Mouse (Mus musculus): ENCODE data around the gene Tuba4a. TPM values are rescaled to one million over a fixed set of nuclear protein-coding genes. Genes with fewer than 3 reads are reported as not detected.

The Tuba4a gene
- 9.4 and 11.9 TPM in 2 replicates for polyA plus RNA-seq (2016; fragmentation: Nextera tagmentation; extraction: Ambion mirVana)

DNA sequence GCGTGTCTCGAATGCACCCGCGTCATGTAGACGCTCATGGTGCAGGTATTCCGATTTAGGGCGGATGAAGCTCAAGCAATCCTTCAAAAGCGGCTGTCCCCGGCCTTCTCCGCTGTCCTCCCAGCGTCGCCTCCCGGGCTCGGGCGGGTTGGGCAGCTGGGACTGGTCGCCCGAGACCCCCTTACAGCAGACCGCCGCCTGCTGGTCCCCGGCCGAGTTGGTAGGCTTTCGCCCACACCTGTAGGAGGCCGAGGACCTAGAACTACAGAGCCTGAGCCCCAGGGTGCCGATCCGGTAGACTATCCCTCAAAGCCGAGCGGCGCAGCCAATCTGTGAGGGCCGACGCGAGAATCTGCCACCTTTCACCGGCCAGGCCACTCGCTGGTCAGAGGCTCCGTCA lies at the start of gene Tuba4a:
Gene Tuba4a, minus strand, starts transcription at position 335 of the 400 bp plus-strand sequence.
- Histone ChIP-seq H3K4me1 (peaks cover 18% of the 10 kb centered on the region), H3K36me3 (peaks cover 13% of the 10 kb centered on the region), H3K27me3 (replicated peaks) (peaks cover 73% of the 10 kb centered on the region), H3K9me3 (no peaks in the 10 kb centered on the region), H3K9ac (peak within 1 kb of the TSS; percentile 49), H3K4me3 (peak within 1 kb of the TSS; percentile 45), H3K27ac (no peak within 1 kb of the TSS), H3K4me2 (replicated peaks) (peak within 1 kb of the TSS; percentile 87)
- ATAC-seq (ENCODE audit: low FRiP score, low read depth), result peak; percentile 41; the same call in 1 of the 2 replicates
- WGBS, result under 1% methylated on average over 34 of the region's 34 CpGs

DNA sequence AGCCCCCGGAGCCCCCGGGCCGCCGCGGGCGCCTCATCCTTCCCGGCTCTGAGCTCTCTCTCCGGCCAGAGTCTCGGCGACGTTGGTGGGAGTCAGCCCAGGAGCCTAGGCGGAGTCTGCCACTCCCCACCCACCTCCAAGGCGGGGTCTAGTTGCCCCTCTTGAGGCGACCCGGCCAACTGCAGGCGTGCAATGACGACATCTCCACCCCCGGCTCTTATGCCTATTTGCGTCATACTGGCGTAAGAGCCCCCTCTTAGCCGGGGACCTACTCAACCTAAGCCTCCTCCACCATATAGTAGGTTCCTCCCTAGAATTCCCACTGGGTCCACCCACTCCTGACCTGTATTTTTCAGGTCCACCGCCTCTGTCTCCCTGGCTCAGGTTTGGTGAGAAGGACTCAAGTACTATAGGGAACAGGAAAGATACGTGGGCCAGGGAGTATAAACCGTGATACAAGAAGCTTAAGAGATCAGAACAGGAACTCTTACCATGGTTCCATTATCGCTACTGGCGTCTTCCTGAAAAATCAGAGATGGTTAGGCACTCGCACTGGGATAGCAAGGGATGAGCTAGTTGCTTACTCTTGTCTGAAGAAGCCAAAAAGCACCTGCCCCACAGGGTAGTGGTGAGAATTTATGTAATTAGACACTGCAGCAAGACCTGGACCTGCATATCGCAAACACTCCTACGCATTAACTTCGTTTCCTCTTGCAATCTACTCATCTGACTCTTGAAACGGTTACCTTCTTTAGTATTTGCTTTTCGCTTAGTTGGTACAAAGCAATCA lies 44.6 kb upstream of the Tuba4a start, which contains the start of gene Ptprn:
Gene Ptprn, minus strand, starts transcription at position 412 of the 790 bp plus-strand sequence.
- Histone ChIP-seq H3K9me3 (no peaks in the 10 kb centered on the region), H3K9ac (peak within 1 kb of the TSS; percentile 55), H3K27ac (no peak within 1 kb of the TSS), H3K4me1 (no peaks in the 10 kb centered on the region; the same call in 1 of the 2 replicates), H3K4me3 (peak within 1 kb of the TSS; percentile 43), H3K27me3 (replicated peaks) (peaks cover 54% of the 10 kb centered on the region), H3K36me3 (no peaks in the 10 kb centered on the region), H3K4me2 (replicated peaks) (peak within 1 kb of the TSS; percentile 68)
- 12% methylated on average over 32 of the region's 32 CpGs for WGBS
- ATAC-seq (ENCODE audit: low FRiP score, low read depth), result peak; percentile 72

DNA sequence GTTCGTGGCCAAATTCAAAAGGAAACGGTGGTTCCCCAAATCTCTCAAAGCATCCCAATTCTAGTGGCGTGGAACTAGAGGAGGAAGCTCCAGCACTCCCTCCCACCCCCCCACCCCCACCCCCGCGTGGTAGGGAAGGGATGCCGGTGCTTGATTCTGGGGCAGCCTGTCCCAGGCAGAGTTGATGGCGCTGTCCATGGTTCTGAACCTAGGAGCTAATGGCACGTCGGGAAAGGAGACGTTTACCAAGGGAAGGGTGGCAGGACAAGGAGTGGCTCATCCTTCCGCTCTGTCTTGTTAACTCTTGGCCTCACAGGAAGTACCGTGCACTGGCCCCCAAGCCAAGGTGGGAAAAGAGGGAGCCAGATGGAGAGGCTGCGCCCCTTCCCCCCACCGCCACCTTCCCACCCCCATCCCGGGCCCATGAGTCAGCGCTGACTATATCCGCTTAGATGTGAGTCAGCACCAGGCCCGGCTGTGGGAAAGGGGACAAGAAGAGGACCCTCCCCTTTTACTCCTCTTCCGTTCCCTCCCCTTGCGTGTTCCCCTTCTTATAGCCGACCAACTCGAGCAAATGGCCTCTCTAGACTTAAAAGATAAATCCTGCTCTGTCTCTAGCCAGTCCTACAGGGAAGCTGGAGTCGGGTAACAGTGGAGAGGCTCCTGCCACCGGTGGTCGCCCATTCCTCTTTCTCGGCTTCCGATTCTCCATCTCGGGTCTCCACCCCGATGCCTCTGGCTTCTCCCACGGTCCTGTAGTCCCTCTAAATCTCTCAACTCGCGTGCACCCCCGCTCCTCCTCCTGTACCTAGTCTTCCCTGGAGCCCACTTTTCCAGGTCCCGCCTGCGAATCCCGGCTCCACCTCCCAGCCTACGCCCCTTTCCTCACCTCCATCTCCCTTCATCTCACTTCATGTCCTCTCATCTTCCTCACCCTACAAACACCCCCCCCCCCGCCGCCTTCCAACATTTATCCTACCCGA lies 43.6 kb upstream of the Tuba4a start:
- Histone ChIP-seq H3K27ac (no peak overlapping the region), H3K4me3 (peak overlapping the region; percentile 43), H3K36me3 (no peaks in the 10 kb centered on the region), H3K9me3 (no peaks in the 10 kb centered on the region), H3K27me3 (replicated peaks) (peaks cover 54% of the 10 kb centered on the region), H3K4me1 (no peaks in the 10 kb centered on the region; the same call in 1 of the 2 replicates), H3K9ac (peak overlapping the region; percentile 55), H3K4me2 (replicated peaks) (peak overlapping the region; percentile 68)
- ATAC-seq (ENCODE audit: low FRiP score, low read depth), result peak; percentile 58
- WGBS, result 2% methylated on average over 40 of the region's 40 CpGs

DNA sequence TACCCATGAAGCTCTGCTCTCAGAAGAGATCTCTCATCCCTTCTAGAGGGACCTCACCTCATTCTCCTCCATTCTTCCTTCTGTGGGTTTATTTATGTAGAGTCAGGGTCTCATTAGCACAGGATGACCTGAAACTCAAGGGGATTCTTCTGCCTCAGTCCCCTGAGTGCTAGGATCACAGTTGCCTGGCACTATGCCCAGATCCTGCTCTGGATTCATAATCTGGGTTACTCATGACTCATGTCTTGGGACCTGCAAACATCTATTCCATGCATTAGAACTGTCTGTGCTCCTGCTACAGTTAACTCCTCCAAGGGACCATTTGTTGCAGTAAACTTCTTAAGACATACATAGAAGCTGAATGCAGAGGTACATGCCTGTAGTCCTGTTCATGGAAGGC lies 41.6 kb upstream of the Tuba4a start:
- H3K27ac ChIP-seq, result no peak overlapping the region
- no peak overlapping the region for H3K4me3 ChIP-seq
- H3K4me2 ChIP-seq (replicated peaks), result no peak overlapping the region
- no peaks in the 10 kb centered on the region; the same call in 1 of the 2 replicates for H3K4me1 ChIP-seq
- no peaks in the 10 kb centered on the region for H3K9me3 ChIP-seq
- no peak for ATAC-seq (ENCODE audit: low FRiP score, low read depth)
- H3K9ac ChIP-seq, result no peak overlapping the region
- H3K36me3 ChIP-seq, result no peaks in the 10 kb centered on the region
- peaks cover 59% of the 10 kb centered on the region for H3K27me3 ChIP-seq (replicated peaks)

DNA sequence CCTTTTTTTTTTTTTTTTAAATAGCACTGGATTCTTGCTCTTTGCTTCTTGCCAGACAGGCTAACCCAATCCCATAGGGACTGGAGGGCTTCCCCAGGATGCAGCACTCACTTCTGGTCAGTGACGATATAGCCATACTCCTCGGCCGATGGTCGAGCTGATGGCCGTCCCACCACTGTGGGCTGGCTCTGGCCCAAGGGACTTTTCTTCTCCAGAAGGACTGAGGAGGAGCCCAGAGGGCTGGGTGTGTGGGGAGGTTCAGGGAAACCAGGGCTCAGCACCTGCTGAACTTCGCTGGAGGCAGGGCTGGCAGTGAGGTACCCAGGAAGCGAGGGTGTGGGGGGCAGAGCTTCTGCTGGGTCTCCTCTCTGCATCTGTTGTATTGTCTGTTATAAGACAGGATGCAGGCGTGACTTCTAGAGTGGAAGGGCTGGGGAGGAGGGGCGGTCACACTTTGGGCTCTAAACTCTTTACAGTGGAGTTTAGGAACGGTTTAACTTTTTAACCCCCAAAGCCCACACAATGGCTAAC lies 35.9 kb upstream of the Tuba4a start:
- WGBS, result 72% methylated on average over 10 of the region's 10 CpGs
- no peak overlapping the region for H3K27ac ChIP-seq
- H3K4me3 ChIP-seq, result no peak overlapping the region
- peaks cover 9% of the 10 kb centered on the region for H3K4me1 ChIP-seq
- H3K4me2 ChIP-seq (replicated peaks), result no peak overlapping the region
- H3K9ac ChIP-seq, result no peak overlapping the region
- no peaks in the 10 kb centered on the region for H3K9me3 ChIP-seq
- no peaks in the 10 kb centered on the region for H3K36me3 ChIP-seq
- no peak for ATAC-seq (ENCODE audit: low FRiP score, low read depth)
- peaks cover 15% of the 10 kb centered on the region; the same call in 1 of the 2 replicates for H3K27me3 ChIP-seq (replicated peaks)

DNA sequence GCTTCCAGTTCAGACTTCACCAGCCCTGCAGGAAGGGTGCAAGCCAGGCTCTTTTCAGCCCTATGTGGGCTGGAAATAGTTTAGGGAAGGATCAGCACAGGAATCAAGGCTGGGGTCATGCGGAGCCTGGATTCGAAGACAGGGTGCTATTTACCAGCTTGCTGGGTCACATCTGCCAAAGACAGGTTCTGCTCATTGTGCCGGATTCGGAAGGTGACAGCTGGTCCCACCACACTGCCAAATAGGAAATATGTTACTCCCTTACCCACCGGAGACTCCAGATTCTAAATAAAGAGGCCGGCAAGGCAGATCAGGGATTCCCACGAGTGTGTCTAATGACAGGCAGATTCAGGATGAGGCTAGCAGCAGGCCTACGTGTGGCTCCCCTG lies 35.0 kb upstream of the Tuba4a start:
- Histone ChIP-seq H3K9ac (no peak overlapping the region), H3K27ac (no peak overlapping the region)
- 66% methylated on average over 8 of the region's 8 CpGs for WGBS

DNA sequence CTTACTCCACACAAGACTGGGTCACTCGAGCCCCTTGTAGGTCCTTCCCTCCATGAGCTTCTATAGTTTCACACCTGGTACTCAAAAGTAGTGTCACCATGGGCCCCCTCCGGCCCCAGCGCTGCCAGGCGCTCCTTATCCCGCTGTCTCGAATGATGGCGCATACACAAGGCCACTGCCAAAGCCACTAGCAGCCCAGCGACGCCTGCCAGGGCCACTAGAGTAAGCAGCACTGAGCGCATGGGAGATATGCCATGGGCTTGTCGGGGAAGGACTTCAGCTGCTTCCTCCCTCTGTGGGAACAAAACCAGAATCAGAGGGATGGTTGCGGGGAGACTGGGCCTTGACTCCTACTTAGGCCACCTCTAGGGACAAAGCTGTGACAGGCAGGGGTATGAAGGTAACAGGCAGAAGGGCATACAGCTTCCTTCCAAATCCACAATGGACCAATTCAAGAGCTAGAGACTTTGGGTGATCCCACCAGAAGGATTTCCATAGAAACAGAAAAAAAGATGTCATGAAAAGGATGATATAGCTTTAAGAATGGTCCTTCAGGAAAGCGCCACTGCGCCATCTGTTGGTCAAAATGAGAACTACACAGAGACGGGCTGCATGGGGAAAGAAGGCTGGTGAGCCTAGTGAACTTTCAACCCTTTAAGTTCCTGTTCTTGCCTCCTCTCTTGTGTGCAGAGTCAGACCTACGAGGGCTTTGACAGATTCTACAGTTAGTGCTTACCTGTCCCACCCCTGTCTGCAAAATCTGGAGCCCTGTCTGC lies 34.4 kb upstream of the Tuba4a start:
- Histone ChIP-seq H3K9ac (no peak overlapping the region), H3K4me1 (peaks cover 9% of the 10 kb centered on the region), H3K9me3 (no peaks in the 10 kb centered on the region), H3K27ac (no peak overlapping the region), H3K4me3 (no peak overlapping the region), H3K4me2 (replicated peaks) (no peak overlapping the region), H3K36me3 (no peaks in the 10 kb centered on the region), H3K27me3 (replicated peaks) (peaks cover 12% of the 10 kb centered on the region; the same call in 1 of the 2 replicates)
- no peak for ATAC-seq (ENCODE audit: low FRiP score, low read depth)
- WGBS, result 64% methylated on average over 16 of the region's 16 CpGs

More for the DNA sequence above, 35.0 kb upstream of the Tuba4a start:
- no peak for ATAC-seq (ENCODE audit: low FRiP score, low read depth)
- Histone ChIP-seq H3K4me2 (replicated peaks) (no peak overlapping the region), H3K27me3 (replicated peaks) (peaks cover 12% of the 10 kb centered on the region; the same call in 1 of the 2 replicates), H3K4me3 (no peak overlapping the region), H3K9me3 (no peaks in the 10 kb centered on the region), H3K4me1 (peaks cover 9% of the 10 kb centered on the region), H3K36me3 (no peaks in the 10 kb centered on the region)

DNA sequence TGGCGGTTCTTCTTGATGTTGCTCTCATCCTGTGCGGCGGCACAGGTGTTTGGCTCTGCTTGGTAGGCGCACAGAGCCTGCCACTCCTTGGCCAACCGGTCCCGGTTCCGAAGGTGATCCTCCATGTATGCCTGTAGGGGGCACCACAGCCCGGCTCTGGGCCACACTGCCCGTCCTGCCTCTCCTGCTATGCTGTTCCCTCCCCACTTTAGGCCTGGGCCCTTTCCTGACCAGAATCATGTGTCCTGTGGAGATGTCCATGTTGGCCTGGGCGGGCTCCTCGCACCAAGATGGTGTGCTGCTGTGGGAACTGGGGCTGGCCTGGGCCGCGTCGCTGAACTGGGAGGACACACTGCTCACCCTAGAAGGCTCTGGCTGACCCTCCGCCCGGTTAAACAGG lies 33.4 kb upstream of the Tuba4a start:
- H3K27me3 ChIP-seq (replicated peaks), result peaks cover 10% of the 10 kb centered on the region; the same call in 1 of the 2 replicates
- H3K36me3 ChIP-seq, result no peaks in the 10 kb centered on the region
- WGBS, result 77% methylated on average over 16 of the region's 16 CpGs
- no peak overlapping the region for H3K9ac ChIP-seq
- H3K4me1 ChIP-seq, result peaks cover 9% of the 10 kb centered on the region
- no peaks in the 10 kb centered on the region for H3K9me3 ChIP-seq
- H3K4me3 ChIP-seq, result no peak overlapping the region
- ATAC-seq (ENCODE audit: low FRiP score, low read depth), result no peak
- no peak overlapping the region for H3K4me2 ChIP-seq (replicated peaks)
- H3K27ac ChIP-seq, result no peak overlapping the region

DNA sequence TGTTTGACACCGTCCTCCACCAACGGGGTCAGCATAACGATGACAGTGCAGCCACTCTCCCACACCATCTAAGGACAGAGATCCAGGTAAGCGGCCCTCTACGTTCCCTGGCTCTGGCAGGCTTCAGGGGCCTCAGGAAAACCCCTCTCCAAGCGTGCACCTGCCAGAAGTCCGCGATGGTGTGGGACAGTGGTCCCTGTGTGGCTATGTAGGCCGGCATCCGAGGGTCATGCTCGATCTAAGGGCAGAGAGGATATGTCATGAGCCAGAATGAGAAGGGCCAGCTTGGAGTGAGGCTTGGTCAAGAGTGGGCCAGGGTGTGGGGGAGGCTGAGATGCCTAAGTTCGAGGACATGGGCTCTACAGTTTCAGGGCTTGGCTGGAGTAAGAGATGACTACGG lies 32.6 kb upstream of the Tuba4a start:
- Histone ChIP-seq H3K4me3 (no peak overlapping the region), H3K9me3 (no peaks in the 10 kb centered on the region), H3K4me2 (replicated peaks) (no peak overlapping the region), H3K4me1 (peaks cover 14% of the 10 kb centered on the region), H3K27ac (no peak overlapping the region), H3K9ac (no peak overlapping the region), H3K27me3 (replicated peaks) (0 out of 2 replicates have a peak, but pooled peaks cover 7% of the 10 kb centered on the region), H3K36me3 (no peaks in the 10 kb centered on the region)
- WGBS, result 70% methylated on average over 13 of the region's 13 CpGs
- no peak for ATAC-seq (ENCODE audit: low FRiP score, low read depth)

DNA sequence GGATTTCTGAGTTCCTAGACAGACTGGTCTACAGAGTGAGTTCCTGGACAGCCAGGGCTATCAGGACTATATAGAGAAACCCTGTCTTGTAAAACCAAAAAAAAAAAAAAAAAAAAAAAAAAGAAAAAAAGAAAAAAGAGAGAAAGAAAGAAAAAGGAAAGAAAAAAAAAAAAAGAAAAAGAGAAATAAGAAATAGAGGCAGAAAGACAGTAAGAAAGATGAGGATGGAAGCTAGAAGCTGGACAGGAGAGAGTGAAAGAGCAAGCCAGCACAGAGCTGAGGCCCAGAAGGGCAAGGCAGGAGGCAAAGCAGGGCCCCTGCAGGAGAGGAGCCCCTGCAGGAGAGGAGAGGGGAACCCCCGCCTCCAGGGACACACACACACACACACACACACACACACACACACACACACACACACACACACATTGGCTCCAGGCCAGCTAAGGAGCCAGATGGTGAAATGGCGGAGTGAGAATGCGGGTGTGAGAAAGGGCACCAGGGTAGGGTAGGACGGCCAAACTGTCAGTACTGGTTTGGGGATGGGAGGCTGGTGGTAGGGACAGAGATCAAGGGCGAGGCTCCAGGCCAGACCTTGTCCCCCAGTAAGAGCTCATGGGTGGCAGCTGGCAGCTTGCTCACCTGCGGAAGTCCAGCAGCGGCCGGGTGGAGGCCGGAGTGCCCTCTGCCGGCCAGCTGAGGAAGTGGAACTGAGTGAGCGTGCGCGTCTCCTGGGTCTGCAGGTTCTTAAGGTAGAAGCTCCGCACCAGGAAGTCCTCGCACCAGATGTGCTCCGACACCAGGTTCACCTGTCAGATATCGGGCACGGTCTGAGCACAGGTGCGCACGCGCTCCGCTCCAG lies 31.7 kb upstream of the Tuba4a start:
- Histone ChIP-seq H3K27ac (no peak overlapping the region), H3K9ac (no peak overlapping the region), H3K27me3 (replicated peaks) (0 out of 2 replicates have a peak, but pooled peaks cover 7% of the 10 kb centered on the region), H3K4me2 (replicated peaks) (peak overlapping the region; percentile 56), H3K4me1 (peaks cover 16% of the 10 kb centered on the region), H3K9me3 (no peaks in the 10 kb centered on the region), H3K36me3 (no peaks in the 10 kb centered on the region), H3K4me3 (0 out of 2 replicates have a peak overlapping the region, but pooled peaks have one; percentile 9)
- ATAC-seq (ENCODE audit: low FRiP score, low read depth), result peak; percentile 63
- 5% methylated on average over 21 of the region's 22 CpGs for WGBS
